Mouse (Mus musculus) heart, adult 11 months (tissue): ENCODE measurements around the gene Acaca.
A peak's percentile ranks its signal among the peaks of the same experiment; 100 is the strongest.

ENCODE experiments used
- DNase-seq: peaks from one replicate; pipeline ENCODE4 v3.0.0; 2022

Acaca gene

GRCm38 (mm10) chr11:84156535-84157262, 27.2 kb downstream of the Acaca start:
- DNase-seq: no peak

- no peak for DNase-seq
Measured at GRCm38 (mm10) chr11:84164123-84164522, 34.7 kb downstream of the Acaca start.

- peak; percentile 74 for DNase-seq
Measured at GRCm38 (mm10) chr11:84164561-84164960, 35.1 kb downstream of the Acaca start.

- DNase-seq: no peak
Measured at GRCm38 (mm10) chr11:84167046-84167526, 37.6 kb downstream of the Acaca start, which contains the start of gene Gm11437. Gene Gm11437 (minus strand): TSS chr11:84167476.

GRCm38 (mm10) chr11:84168701-84169288, 39.3 kb downstream of the Acaca start:
- DNase-seq: peak; percentile 90

GRCm38 (mm10) chr11:84172539-84173435, 43.3 kb downstream of the Acaca start:
- DNase-seq: no peak

GRCm38 (mm10) chr11:84178571-84178970, 49.1 kb downstream of the Acaca start:
- no peak for DNase-seq

GRCm38 (mm10) chr11:84179226-84179953, 49.9 kb downstream of the Acaca start:
- peak; percentile 100 for DNase-seq

- peak; percentile 98 for DNase-seq
Measured at GRCm38 (mm10) chr11:84179954-84180598, 50.6 kb downstream of the Acaca start.

- DNase-seq: no peak
Measured at GRCm38 (mm10) chr11:84181286-84181685, 51.8 kb downstream of the Acaca start.

GRCm38 (mm10) chr11:84188530-84188929, 59.1 kb downstream of the Acaca start:
- DNase-seq: no peak

- DNase-seq: no peak
Measured at GRCm38 (mm10) chr11:84190581-84191233, 61.2 kb downstream of the Acaca start.

GRCm38 (mm10) chr11:84193249-84193648, 63.8 kb downstream of the Acaca start:
- no peak for DNase-seq

GRCm38 (mm10) chr11:84194751-84195150, 65.3 kb downstream of the Acaca start:
- DNase-seq: no peak

- DNase-seq: peak; percentile 95
Measured at GRCm38 (mm10) chr11:84197607-84198402, 68.3 kb downstream of the Acaca start.

GRCm38 (mm10) chr11:84205776-84206175, 76.3 kb downstream of the Acaca start:
- DNase-seq: no peak

- no peak for DNase-seq
Measured at GRCm38 (mm10) chr11:84210876-84211275, 81.4 kb downstream of the Acaca start.

- no peak for DNase-seq
Measured at GRCm38 (mm10) chr11:84218951-84219350, 89.5 kb downstream of the Acaca start.

GRCm38 (mm10) chr11:84243562-84243961, 114.1 kb downstream of the Acaca start:
- peak; percentile 89 for DNase-seq

- DNase-seq: no peak
Measured at GRCm38 (mm10) chr11:84247370-84247769, 117.9 kb downstream of the Acaca start.

- DNase-seq: no peak
Measured at GRCm38 (mm10) chr11:84251170-84251569, 121.7 kb downstream of the Acaca start.
